Mouse (Mus musculus) layer of hippocampus, adult 18-20 months (tissue): ENCODE measurements at regions not wholly inside any gene's neighbourhood (a gene's known extent, or its start where the extent isn't known, plus 50 kb on each side); places are given as distances from the start of the nearest gene placed in this dataset.

Experiments used
- DNase-seq, 2 experiments: peaks; one replicate each; pipeline ENCODE4 v3.0.0; 2022; ENCODE audit warnings: low spot score in 2 of 2

DNA sequence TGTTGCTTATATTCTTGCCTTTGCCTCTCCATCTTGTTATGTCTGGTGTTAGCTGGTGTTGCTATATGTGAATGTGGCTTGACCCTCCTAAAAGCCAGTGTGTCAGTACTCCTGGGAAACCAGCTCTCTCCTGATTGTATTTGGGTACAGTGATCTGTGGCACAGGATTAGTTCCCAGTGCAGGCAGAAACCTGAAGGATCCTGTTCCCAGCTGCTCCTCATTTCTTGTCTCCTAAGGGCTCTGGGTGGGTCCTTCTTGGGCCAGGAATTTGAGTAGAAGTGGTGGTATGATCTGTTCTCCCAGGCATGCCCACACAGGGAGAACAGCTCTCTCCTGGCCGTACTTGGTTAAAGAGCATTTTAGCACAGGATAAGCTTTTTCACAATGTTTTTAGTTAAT, 286.2 kb upstream of the Cypt12 start:
- no peak for DNase-seq

- DNase-seq, result no peak
Observed at GRCm38 (mm10) chr3:17667016-17667415, 281.2 kb upstream of the Cypt12 start.

DNA sequence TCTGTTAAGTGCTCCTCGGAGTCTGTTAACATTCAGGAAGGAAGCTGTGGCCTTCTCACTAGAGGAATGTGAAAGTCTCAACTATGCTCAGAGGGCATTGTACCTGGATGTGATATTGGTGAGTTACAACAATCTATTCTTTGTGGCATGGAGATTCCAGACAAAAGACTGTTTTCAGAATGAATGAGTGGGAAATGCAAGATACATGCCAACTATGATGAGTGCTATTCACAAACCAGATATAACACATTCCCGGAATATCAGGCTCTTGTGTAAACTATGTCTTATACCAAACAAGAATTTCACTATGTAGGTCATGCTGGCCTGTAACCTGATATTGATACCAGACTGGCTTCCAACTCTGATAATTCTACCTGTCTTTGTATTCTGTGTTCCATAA, 279.4 kb upstream of the Cypt12 start:
- DNase-seq, result no peak
